Mouse (Mus musculus) adrenal gland, postnatal 4 days (tissue): ENCODE results near the gene Lgsn. TPM values are rescaled to one million over a fixed set of nuclear protein-coding genes. Genes with fewer than 3 reads are reported as not detected.

Experiments
- DNase-seq, 2 experiments: peaks; one replicate each; pipeline ENCODE4 v3.0.0; 2021 to 2022; ENCODE audit warnings: low spot score in 2 of 2, mixed read lengths in 2 of 2
- long read RNA-seq, 2 experiments: library from polyadenylated mRNA; stranded (forward); transcript quantifications; one replicate each; pipeline ENCODE4 v2.0.0; 2021
- total RNA-seq, 2 experiments: library from RNA; stranded (reverse); gene quantifications; 2 replicates each; pipeline ENCODE4 v1.2.3; 2021

Lgsn gene
- not detected for total RNA-seq
- long read RNA-seq, experiment 1: 0 reads
- long read RNA-seq, experiment 2: 0 reads

GRCm38 (mm10) chr1:31176101-31176500, at the start of gene Lgsn:
TSS of gene Lgsn (plus strand) at chr1:31176401.
- DNase-seq: no peak

- no peak for DNase-seq
These were observed 37.8 kb upstream of the Lgsn start for GRCm38 (mm10) chr1:31138387-31138786.

- no peak for DNase-seq
These were observed 33.7 kb upstream of the Lgsn start for GRCm38 (mm10) chr1:31142288-31143094.

- no peak for DNase-seq
These were observed 32.6 kb upstream of the Lgsn start for GRCm38 (mm10) chr1:31143571-31143970.

GRCm38 (mm10) chr1:31149671-31150070, 26.5 kb upstream of the Lgsn start:
- DNase-seq: no peak

GRCm38 (mm10) chr1:31150546-31150945, 25.7 kb upstream of the Lgsn start:
- no peak for DNase-seq

GRCm38 (mm10) chr1:31152799-31153426, 23.3 kb upstream of the Lgsn start:
- no peak for DNase-seq

- DNase-seq: no peak
These were observed 22.3 kb upstream of the Lgsn start for GRCm38 (mm10) chr1:31153793-31154349.

GRCm38 (mm10) chr1:31156185-31156584, 20.0 kb upstream of the Lgsn start:
- DNase-seq: no peak

GRCm38 (mm10) chr1:31156884-31157283, 19.3 kb upstream of the Lgsn start:
- no peak for DNase-seq

GRCm38 (mm10) chr1:31164527-31165189, 11.5 kb upstream of the Lgsn start:
- DNase-seq: no peak

- no peak for DNase-seq
These were observed 10.7 kb upstream of the Lgsn start for GRCm38 (mm10) chr1:31165326-31166121.

GRCm38 (mm10) chr1:31175401-31175800, 800 bp upstream of the Lgsn start:
- DNase-seq: no peak

GRCm38 (mm10) chr1:31178264-31178663, 2.1 kb downstream of the Lgsn start:
- no peak for DNase-seq

GRCm38 (mm10) chr1:31190237-31190866, 14.2 kb downstream of the Lgsn start:
- DNase-seq: no peak

GRCm38 (mm10) chr1:31195633-31196032, 19.4 kb downstream of the Lgsn start:
- no peak for DNase-seq

GRCm38 (mm10) chr1:31196959-31197358, 20.8 kb downstream of the Lgsn start:
- DNase-seq: no peak

- DNase-seq: no peak
These were observed 27.6 kb downstream of the Lgsn start for GRCm38 (mm10) chr1:31203771-31204170.

GRCm38 (mm10) chr1:31205346-31205745, 29.1 kb downstream of the Lgsn start:
- no peak for DNase-seq

- no peak for DNase-seq
These were observed 29.6 kb downstream of the Lgsn start for GRCm38 (mm10) chr1:31205770-31206169.
